Mouse (Mus musculus): ENCODE results near the gene Sde2. TPM values are rescaled to one million over a fixed set of nuclear protein-coding genes. Genes with fewer than 3 reads are reported as not detected.

Sde2 gene
- polyA plus RNA-seq, 1 experiment = 18.9 TPM

DNA sequence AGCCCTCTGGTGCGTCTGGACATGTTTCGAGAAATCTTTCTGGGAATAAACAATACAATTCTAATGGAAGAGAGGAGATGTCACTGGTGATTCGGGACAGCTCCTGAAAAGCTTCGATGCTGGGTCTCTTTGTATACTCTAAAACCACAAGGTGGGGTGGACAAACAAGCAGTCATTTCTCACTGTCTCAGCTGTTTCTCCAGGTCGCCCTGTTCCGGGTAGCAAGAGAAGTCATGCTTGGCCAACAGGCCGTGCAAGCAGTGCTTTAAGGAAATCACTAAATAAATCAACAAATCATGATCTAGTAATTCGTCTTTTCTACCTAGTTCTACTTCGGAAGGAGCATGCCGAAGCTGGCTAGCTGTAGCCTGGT lies 52.7 kb downstream of the Sde2 start:
- no peak for TF ChIP-seq GATA1 (IDR thresholded peaks at IDR 0.05; ENCODE audit: low read length)

DNA sequence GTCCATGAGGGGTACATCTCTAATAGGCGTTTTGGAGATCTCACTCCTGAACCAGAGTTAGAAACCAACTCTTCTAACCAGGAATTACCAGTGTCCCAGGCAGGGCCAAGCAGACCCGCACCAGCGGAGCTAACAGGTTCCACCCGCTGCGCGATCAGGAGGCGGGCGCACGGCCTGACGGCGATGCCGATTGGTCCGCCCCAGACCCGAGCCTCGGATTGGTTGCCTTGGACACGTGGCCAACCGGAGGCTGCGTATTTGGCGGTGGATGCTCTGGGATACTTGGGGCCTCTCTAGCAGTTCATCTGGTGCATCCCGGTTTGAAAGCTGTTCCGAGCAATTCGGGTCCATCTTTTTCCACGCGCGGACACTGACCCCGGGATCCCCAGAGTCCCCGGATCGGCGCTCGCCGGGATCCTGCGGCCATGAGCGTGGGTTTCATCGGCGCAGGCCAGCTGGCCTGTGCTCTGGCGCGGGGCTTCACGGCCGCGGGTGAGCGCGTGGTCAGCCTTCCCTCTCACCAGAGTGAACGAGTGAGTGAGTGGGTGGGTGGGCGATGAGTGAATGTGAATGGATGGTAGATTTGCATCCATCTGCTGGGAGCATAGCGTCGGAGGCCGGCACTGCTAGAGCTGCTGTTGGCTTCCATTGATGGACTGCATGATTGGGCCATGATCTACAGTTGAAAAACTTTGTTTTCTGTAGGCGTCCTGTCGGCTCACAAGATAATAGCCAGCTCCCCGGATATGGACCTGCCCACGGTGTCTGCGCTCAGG lies 53.3 kb downstream of the Sde2 start, which contains the start of gene Pycr2:
TSS of gene Pycr2 (plus strand) at position 255 of the 776 bp plus-strand sequence.
- no peak for TF ChIP-seq GATA1 (IDR thresholded peaks at IDR 0.05; ENCODE audit: low read length)

DNA sequence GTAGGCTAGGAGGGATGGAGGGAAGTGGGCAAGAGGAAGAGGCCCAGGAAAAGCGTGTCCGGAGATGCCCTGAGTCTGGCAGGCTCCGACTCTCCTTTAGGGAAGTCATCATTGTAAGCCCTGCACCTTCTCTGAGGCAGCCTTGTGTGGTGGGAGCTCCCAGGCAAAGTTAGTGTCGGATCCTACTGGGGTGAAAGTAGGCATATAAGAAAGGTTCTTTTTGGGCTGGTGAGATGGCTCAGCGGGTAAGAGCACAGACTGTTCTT lies 53.8 kb downstream of the Sde2 start:
- no peak for TF ChIP-seq GATA1 (IDR thresholded peaks at IDR 0.05; ENCODE audit: low read length)

DNA sequence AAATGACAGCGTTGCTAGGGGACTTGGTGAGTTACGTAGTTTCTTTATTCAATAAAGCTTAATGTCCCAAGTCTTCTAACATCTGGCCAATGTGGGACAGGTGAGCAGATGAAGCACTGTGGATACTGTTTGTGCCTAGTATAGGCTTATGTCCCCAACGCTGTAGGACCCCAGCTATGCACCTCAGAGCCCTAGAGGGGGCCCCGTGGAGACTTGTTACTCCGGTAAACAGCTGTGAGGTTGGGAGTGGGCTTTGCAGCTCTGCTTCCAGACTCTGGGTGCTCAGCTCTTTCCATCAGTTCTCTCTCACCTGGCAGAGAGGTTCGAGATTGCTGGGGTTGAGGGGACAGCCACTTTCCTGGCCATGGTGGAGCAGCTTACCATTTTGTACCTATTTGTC lies 54.4 kb downstream of the Sde2 start:
- TF ChIP-seq GATA1 (IDR thresholded peaks at IDR 0.05; ENCODE audit: low read length) = no peak

DNA sequence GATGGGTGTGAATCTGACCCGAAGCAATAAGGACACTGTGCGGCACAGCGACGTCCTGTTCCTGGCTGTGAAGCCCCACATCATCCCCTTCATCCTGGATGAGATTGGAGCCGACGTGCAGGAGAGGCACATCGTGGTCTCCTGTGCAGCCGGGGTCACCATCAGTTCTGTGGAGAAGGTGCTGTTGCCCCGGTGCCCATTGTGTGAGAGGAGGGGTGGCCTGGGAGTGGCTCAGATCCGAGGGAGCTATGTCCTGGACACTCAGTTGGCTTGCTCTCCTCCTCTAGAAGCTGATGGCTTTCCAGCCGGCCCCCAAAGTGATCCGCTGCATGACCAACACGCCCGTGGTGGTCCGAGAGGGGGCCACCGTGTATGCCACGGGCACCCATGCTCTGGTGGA lies 54.9 kb downstream of the Sde2 start:
- TF ChIP-seq GATA1 (IDR thresholded peaks at IDR 0.05; ENCODE audit: low read length) = no peak

DNA sequence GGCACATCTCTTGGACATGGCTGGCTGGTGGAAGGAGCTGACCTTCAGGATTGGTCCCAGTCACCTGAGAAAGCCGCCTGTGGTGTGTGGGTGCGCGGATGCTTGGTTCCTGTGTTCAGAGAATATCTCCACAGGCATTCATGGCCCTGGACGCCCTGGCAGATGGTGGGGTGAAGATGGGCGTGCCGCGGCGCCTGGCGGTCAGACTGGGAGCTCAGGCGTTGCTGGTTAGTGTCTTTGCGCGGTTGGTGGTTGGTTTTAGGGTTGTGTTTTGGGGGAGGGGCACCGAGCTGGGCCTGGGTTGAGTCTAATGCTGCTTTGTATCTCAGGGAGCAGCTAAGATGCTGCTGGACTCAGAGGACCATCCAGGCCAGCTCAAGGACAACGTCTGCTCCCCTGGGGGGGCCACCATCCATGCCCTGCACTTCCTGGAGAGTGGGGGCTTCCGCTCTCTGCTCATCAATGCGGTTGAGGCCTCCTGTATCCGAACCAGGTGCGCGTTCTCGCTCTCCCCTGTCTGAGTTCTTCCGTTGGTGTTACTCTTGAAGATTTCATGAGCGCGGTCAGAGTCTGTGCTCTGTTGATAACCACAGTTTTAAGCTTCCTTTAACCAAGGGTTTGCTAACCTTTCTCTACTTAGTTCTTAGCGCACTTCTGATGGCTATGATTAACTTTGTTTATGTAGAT lies 55.7 kb downstream of the Sde2 start:
- TF ChIP-seq GATA1 (IDR thresholded peaks at IDR 0.05; ENCODE audit: low read length) = no peak

DNA sequence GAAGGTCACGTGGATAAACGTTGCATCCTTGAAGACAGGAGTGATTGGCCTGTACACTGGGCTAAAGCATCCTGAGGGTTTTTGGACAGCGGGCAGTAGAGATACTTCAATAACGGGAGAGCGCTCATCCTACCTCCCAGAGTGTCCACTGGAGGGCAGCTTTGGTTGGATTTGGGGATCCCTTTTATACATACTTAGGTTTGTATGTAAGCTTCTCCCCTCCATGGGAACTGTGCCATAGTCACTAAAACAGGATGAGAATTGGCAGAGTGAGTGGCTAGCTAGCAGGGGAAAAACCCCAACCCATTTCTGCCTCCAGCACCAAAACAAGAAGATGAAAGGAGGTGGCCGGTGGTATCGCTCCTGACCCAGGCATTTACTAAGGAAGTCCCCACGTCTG lies 60.2 kb downstream of the Sde2 start:
- no peak for TF ChIP-seq GATA1 (IDR thresholded peaks at IDR 0.05; ENCODE audit: low read length)

DNA sequence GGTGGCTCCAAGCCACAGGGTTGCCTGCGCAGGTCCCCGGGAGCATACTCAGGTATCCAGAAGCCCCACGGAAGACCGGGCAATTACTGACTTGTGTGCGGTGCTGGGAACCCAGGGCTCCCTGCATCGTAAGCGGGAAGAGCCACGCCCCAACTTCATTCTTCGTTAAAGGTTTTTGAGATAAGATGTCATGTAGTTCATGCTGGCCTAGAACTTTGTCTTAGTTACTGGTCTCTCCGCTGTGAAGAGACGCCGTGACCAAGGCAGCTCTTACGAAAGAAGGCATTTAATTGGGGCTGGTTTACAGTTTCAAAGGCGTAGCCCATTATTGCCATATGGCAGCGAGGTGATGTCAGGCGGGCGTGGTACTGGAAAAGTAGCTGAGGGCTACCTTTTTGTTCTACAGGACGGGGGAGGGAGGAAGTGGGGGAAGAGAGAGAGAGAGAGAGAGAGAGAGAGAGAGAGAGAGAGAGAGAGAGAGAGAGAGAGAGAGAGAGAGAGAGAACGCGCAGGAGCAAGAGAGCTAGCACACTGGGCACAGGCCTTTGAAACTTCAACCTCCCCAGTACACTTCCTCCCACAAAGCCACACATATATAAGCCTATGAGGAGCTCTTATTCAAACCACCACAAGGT lies 60.8 kb downstream of the Sde2 start:
- no peak for TF ChIP-seq GATA1 (IDR thresholded peaks at IDR 0.05; ENCODE audit: low read length)

DNA sequence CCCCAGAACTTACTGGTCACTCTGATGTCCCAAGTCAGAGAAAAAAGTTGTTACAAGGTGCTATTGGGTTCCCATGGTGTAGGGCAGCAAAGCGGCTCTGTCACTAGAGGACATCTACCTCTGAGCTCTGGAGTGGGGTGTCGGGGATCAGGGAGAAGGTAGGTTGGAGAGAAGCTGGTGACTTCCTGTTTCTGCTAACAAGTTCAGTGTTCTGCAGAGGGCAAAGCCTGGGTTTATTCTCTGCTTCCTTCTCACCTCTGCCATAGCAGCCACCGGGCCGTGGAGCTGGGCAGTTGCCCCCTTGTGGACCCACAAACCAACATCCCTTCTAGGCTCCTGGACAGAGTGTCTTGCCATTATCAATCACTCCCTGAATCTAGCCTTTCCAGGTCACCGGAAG lies 61.9 kb downstream of the Sde2 start:
- TF ChIP-seq GATA1 (IDR thresholded peaks at IDR 0.05; ENCODE audit: low read length) = no peak

DNA sequence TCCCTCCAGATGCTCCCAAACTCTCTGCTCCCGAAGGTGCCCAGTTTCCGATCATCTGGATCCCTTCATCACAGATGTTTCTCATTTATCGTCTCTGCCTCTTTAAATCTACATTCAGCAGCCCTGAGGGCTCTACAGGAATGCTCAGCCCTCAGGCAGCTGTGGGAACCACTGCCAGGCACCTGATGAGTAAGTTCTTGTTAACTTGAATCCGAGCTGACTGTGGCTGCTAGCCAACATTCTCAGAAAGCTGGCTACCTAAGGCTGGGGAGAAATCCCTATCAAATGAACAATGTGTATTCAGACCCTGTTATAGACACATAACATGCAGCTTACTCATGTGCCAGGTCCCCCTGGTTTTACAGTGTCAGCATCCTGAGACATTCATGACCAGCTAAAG lies 62.9 kb downstream of the Sde2 start:
- TF ChIP-seq GATA1 (IDR thresholded peaks at IDR 0.05; ENCODE audit: low read length) = no peak

DNA sequence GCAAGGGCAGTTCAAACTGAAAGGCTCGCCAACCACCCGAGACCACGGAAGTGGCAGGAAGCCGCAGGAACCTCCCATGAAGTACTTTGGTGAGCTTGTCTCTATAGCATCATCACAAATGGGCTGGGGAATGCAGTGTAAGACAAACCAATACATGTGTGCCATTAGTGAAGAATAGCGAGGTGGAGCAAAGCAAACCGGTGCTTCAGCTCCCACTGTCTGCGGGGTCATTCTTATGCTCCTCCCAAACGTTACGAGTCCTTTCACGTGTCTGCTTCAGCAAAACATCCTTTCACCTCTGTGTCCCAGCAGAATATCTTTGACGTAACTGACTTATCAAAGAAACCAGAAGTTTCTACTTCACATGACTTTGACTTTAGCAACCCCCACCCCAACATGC lies 65.5 kb downstream of the Sde2 start:
- TF ChIP-seq GATA1 (IDR thresholded peaks at IDR 0.05; ENCODE audit: low read length) = no peak

DNA sequence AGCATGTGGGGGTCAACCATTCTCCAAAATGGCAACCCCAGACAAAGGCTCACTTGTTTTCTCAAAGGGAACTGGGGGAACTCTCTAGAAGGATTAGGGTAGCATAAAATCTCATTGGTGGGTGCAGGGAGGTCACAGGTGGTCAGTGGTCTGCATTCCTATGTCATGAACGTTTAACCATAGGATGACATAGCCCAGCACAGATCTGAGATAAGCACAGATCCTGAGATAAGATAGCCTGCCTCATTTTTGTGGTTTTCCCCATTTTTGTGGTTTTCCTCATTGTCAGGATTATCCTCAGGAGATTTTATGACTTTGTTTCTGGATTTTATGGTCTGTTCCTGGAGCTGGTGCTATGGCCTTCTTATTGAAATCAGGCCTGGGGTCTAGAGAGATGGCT lies 66.1 kb downstream of the Sde2 start:
- no peak for TF ChIP-seq GATA1 (IDR thresholded peaks at IDR 0.05; ENCODE audit: low read length)

Other genes starting within 250 kb of the Sde2 start
- gene Lin9, start 210.0 kb upstream of the Sde2 start, polyA plus RNA-seq (2012) = 0.51 and 0.54 TPM in 2 replicates
- gene Mixl1, start 154.1 kb upstream of the Sde2 start, polyA plus RNA-seq (2012) = not detected in 2 replicates
- 8.2 and 10.9 TPM in 2 replicates for gene Acbd3, start 125.1 kb upstream of the Sde2 start, polyA plus RNA-seq (2012)
- gene H3f3a, start 37.2 kb upstream of the Sde2 start, polyA plus RNA-seq (2012) = 942 and 1,350 TPM in 2 replicates
- not detected in 2 replicates for gene Lefty2, start 42.0 kb downstream of the Sde2 start, polyA plus RNA-seq (2012)
- gene Pycr2, start 53.2 kb downstream of the Sde2 start, polyA plus RNA-seq (2012) = 175 and 215 TPM in 2 replicates
- 0.73 and 1.9 TPM in 2 replicates for gene Lefty1, start 83.9 kb downstream of the Sde2 start, polyA plus RNA-seq (2012)
- gene Tmem63a, start 91.2 kb downstream of the Sde2 start, polyA plus RNA-seq (2012) = 4.8 and 8.3 TPM in 2 replicates
- not detected in 2 replicates for gene Ephx1, start 169.8 kb downstream of the Sde2 start, polyA plus RNA-seq (2012)
- not detected in 2 replicates for gene 9130409I23Rik, start 200.1 kb downstream of the Sde2 start, polyA plus RNA-seq (2012)

Measured in G1E-ER4 (cell line).